Mouse (Mus musculus): ENCODE data around the gene Nup214. TPM values are rescaled to one million over a fixed set of nuclear protein-coding genes. Genes with fewer than 3 reads are reported as not detected.

Gene Nup214
- polyA plus RNA-seq, 1 experiment: 42.2 TPM

GRCm38 (mm10) chr2:32043836-32044235 is 69.6 kb downstream of the Nup214 start:
- H3ac ChIP-seq (ENCODE audit: control insufficient read depth, insufficient read length, low read depth): no peak overlapping the region
- H3K79me3 ChIP-seq (ENCODE audit: low read depth): no peaks in the 10 kb centered on the region
- no peak overlapping the region for H3K4me3 ChIP-seq (ENCODE audit: insufficient read depth, poor library complexity, severe bottlenecking)
- H3K79me2 ChIP-seq (ENCODE audit: control insufficient read depth, insufficient read depth): no peaks in the 10 kb centered on the region
- H3K36me3 ChIP-seq (ENCODE audit: control insufficient read depth, insufficient read depth): peaks cover 79% of the 10 kb centered on the region
- TF ChIP-seq CTCF (IDR thresholded peaks at IDR 0.05; ENCODE audit: control insufficient read depth, insufficient read depth, insufficient read length) (no peak), MAX (IDR thresholded peaks at IDR 0.05) (no peak), USF1 (IDR thresholded peaks at IDR 0.05; ENCODE audit: low read depth) (no peak), MYOG (IDR thresholded peaks at IDR 0.05; ENCODE audit: control insufficient read depth, extremely low read depth, insufficient read length) (no peak), FOSL1 (IDR thresholded peaks at IDR 0.05; ENCODE audit: insufficient read depth, low read length, poor library complexity, severe bottlenecking) (no peak), CEBPB (IDR thresholded peaks at IDR 0.05; ENCODE audit: low read depth) (no peak), MYOD1 (IDR thresholded peaks at IDR 0.05; ENCODE audit: control insufficient read depth, insufficient read length, low read depth) (no peak)
- H3K27me3 ChIP-seq (ENCODE audit: control insufficient read depth, insufficient read depth, insufficient read length): no peaks in the 10 kb centered on the region

- Histone ChIP-seq H3K79me2 (ENCODE audit: control insufficient read depth, insufficient read depth) (no peaks in the 10 kb centered on the region), H3K36me3 (ENCODE audit: control insufficient read depth, insufficient read depth) (peaks cover 79% of the 10 kb centered on the region), H3K79me3 (ENCODE audit: low read depth) (no peaks in the 10 kb centered on the region), H3K27me3 (ENCODE audit: control insufficient read depth, insufficient read depth, insufficient read length) (no peaks in the 10 kb centered on the region), H3K4me3 (ENCODE audit: insufficient read depth, poor library complexity, severe bottlenecking) (no peak overlapping the region), H3ac (ENCODE audit: control insufficient read depth, insufficient read length, low read depth) (no peak overlapping the region)
- no peak for TF ChIP-seq FOSL1 (IDR thresholded peaks at IDR 0.05; ENCODE audit: insufficient read depth, low read length, poor library complexity, severe bottlenecking)
- TF ChIP-seq MYOD1 (IDR thresholded peaks at IDR 0.05; ENCODE audit: control insufficient read depth, insufficient read length, low read depth): no peak
- no peak for TF ChIP-seq USF1 (IDR thresholded peaks at IDR 0.05; ENCODE audit: low read depth)
- TF ChIP-seq CTCF (IDR thresholded peaks at IDR 0.05; ENCODE audit: control insufficient read depth, insufficient read depth, insufficient read length): no peak
- TF ChIP-seq MAX (IDR thresholded peaks at IDR 0.05): no peak
- no peak for TF ChIP-seq CEBPB (IDR thresholded peaks at IDR 0.05; ENCODE audit: low read depth)
- TF ChIP-seq MYOG (IDR thresholded peaks at IDR 0.05; ENCODE audit: control insufficient read depth, extremely low read depth, insufficient read length): no peak
Observed at GRCm38 (mm10) chr2:32045375-32045774, 71.1 kb downstream of the Nup214 start.

- no peak overlapping the region for H3ac ChIP-seq (ENCODE audit: control insufficient read depth, insufficient read length, low read depth)
- no peaks in the 10 kb centered on the region for H3K79me3 ChIP-seq (ENCODE audit: low read depth)
- no peaks in the 10 kb centered on the region for H3K79me2 ChIP-seq (ENCODE audit: control insufficient read depth, insufficient read depth)
- TF ChIP-seq MYOG (IDR thresholded peaks at IDR 0.05; ENCODE audit: control insufficient read depth, extremely low read depth, insufficient read length) (no peak), CEBPB (IDR thresholded peaks at IDR 0.05; ENCODE audit: low read depth) (no peak), MAX (IDR thresholded peaks at IDR 0.05) (no peak), FOSL1 (IDR thresholded peaks at IDR 0.05; ENCODE audit: insufficient read depth, low read length, poor library complexity, severe bottlenecking) (no peak), USF1 (IDR thresholded peaks at IDR 0.05; ENCODE audit: low read depth) (no peak), MYOD1 (IDR thresholded peaks at IDR 0.05; ENCODE audit: control insufficient read depth, insufficient read length, low read depth) (no peak), CTCF (IDR thresholded peaks at IDR 0.05; ENCODE audit: control insufficient read depth, insufficient read depth, insufficient read length) (no peak)
- no peak overlapping the region for H3K4me3 ChIP-seq (ENCODE audit: insufficient read depth, poor library complexity, severe bottlenecking)
- H3K36me3 ChIP-seq (ENCODE audit: control insufficient read depth, insufficient read depth): peaks cover 82% of the 10 kb centered on the region
- no peaks in the 10 kb centered on the region for H3K27me3 ChIP-seq (ENCODE audit: control insufficient read depth, insufficient read depth, insufficient read length)
Observed at GRCm38 (mm10) chr2:32046009-32046408, 71.8 kb downstream of the Nup214 start.

GRCm38 (mm10) chr2:32047323-32047722 is 73.1 kb downstream of the Nup214 start:
- Histone ChIP-seq H3K79me2 (ENCODE audit: control insufficient read depth, insufficient read depth) (no peaks in the 10 kb centered on the region), H3K27me3 (ENCODE audit: control insufficient read depth, insufficient read depth, insufficient read length) (no peaks in the 10 kb centered on the region), H3ac (ENCODE audit: control insufficient read depth, insufficient read length, low read depth) (no peak overlapping the region), H3K4me3 (ENCODE audit: insufficient read depth, poor library complexity, severe bottlenecking) (no peak overlapping the region), H3K36me3 (ENCODE audit: control insufficient read depth, insufficient read depth) (peaks cover 77% of the 10 kb centered on the region), H3K79me3 (ENCODE audit: low read depth) (no peaks in the 10 kb centered on the region)
- TF ChIP-seq CEBPB (IDR thresholded peaks at IDR 0.05; ENCODE audit: low read depth) (no peak), FOSL1 (IDR thresholded peaks at IDR 0.05; ENCODE audit: insufficient read depth, low read length, poor library complexity, severe bottlenecking) (no peak), MAX (IDR thresholded peaks at IDR 0.05) (no peak), MYOG (IDR thresholded peaks at IDR 0.05; ENCODE audit: control insufficient read depth, extremely low read depth, insufficient read length) (no peak), MYOD1 (IDR thresholded peaks at IDR 0.05; ENCODE audit: control insufficient read depth, insufficient read length, low read depth) (no peak), CTCF (IDR thresholded peaks at IDR 0.05; ENCODE audit: control insufficient read depth, insufficient read depth, insufficient read length) (no peak), USF1 (IDR thresholded peaks at IDR 0.05; ENCODE audit: low read depth) (no peak)

- no peaks in the 10 kb centered on the region for H3K79me2 ChIP-seq (ENCODE audit: control insufficient read depth, insufficient read depth)
- no peak overlapping the region for H3ac ChIP-seq (ENCODE audit: control insufficient read depth, insufficient read length, low read depth)
- peaks cover 41% of the 10 kb centered on the region for H3K36me3 ChIP-seq (ENCODE audit: control insufficient read depth, insufficient read depth)
- TF ChIP-seq MYOD1 (IDR thresholded peaks at IDR 0.05; ENCODE audit: control insufficient read depth, insufficient read length, low read depth) (no peak), USF1 (IDR thresholded peaks at IDR 0.05; ENCODE audit: low read depth) (no peak), CTCF (IDR thresholded peaks at IDR 0.05; ENCODE audit: control insufficient read depth, insufficient read depth, insufficient read length) (no peak), MAX (IDR thresholded peaks at IDR 0.05) (no peak), FOSL1 (IDR thresholded peaks at IDR 0.05; ENCODE audit: insufficient read depth, low read length, poor library complexity, severe bottlenecking) (no peak), CEBPB (IDR thresholded peaks at IDR 0.05; ENCODE audit: low read depth) (no peak), MYOG (IDR thresholded peaks at IDR 0.05; ENCODE audit: control insufficient read depth, extremely low read depth, insufficient read length) (no peak)
- no peaks in the 10 kb centered on the region for H3K79me3 ChIP-seq (ENCODE audit: low read depth)
- H3K27me3 ChIP-seq (ENCODE audit: control insufficient read depth, insufficient read depth, insufficient read length): no peaks in the 10 kb centered on the region
- H3K4me3 ChIP-seq (ENCODE audit: insufficient read depth, poor library complexity, severe bottlenecking): no peak overlapping the region
Observed at GRCm38 (mm10) chr2:32051791-32052190, 77.6 kb downstream of the Nup214 start.

- H3K79me2 ChIP-seq (ENCODE audit: control insufficient read depth, insufficient read depth): no peaks in the 10 kb centered on the region
- H3ac ChIP-seq (ENCODE audit: control insufficient read depth, insufficient read length, low read depth): no peak overlapping the region
- no peaks in the 10 kb centered on the region for H3K79me3 ChIP-seq (ENCODE audit: low read depth)
- no peaks in the 10 kb centered on the region for H3K27me3 ChIP-seq (ENCODE audit: control insufficient read depth, insufficient read depth, insufficient read length)
- H3K36me3 ChIP-seq (ENCODE audit: control insufficient read depth, insufficient read depth): peaks cover 39% of the 10 kb centered on the region
- TF ChIP-seq CEBPB (IDR thresholded peaks at IDR 0.05; ENCODE audit: low read depth): no peak
- no peak for TF ChIP-seq FOSL1 (IDR thresholded peaks at IDR 0.05; ENCODE audit: insufficient read depth, low read length, poor library complexity, severe bottlenecking)
- no peak for TF ChIP-seq MYOG (IDR thresholded peaks at IDR 0.05; ENCODE audit: control insufficient read depth, extremely low read depth, insufficient read length)
- no peak for TF ChIP-seq MYOD1 (IDR thresholded peaks at IDR 0.05; ENCODE audit: control insufficient read depth, insufficient read length, low read depth)
- TF ChIP-seq MAX (IDR thresholded peaks at IDR 0.05): no peak
- H3K4me3 ChIP-seq (ENCODE audit: insufficient read depth, poor library complexity, severe bottlenecking): no peak overlapping the region
Observed at GRCm38 (mm10) chr2:32052418-32052817, 78.2 kb downstream of the Nup214 start.
